Mouse (Mus musculus) stomach, postnatal 0 days (tissue): ENCODE data around the gene Arhgef3.

ENCODE experiments used
- CTCF ChIP-seq: IDR thresholded peaks from 2 replicates; pipeline ENCODE4 v1.5.1; 2016; ENCODE audit warnings: antibody characterized with exemption, low read depth, mild to moderate bottlenecking, moderate library complexity
- EP300 ChIP-seq: optimal IDR thresholded peaks from 2 replicates; pipeline ENCODE3; 2016; ENCODE audit warnings: antibody characterized with exemption

DNA sequence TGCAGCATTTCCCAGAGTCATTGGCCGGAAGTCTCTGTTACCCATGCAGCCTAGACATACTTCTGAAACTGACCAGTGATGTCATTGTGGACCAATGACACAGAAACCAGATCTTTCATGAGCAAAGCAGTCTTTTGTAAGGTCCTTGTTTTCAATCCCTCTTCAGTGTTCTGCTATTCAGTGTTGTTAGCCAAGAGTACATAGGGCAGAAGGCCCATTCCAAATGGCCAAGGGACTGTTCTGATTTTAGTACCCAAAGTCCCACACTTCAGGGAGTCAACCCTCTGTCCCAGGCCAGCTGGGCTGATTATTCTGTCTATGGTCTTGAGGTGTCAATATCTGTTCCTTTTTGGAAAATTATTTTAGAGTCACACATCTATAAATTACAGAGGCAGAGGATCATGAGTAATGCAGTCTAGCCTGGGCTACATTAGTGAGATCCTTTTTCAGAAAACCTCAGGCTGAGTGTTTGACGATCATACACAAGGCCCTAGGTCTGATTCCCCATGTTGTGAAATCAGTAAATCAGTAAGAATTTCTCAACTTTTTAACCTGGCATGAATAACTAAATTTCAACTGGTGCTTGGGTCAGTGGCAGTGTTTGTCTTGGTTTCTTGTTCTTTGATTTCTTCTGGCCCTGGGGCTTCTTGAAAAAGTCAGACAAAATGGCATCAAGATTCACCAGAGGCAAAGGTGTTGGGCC lies 97.2 kb downstream of the Arhgef3 start:
- TF ChIP-seq CTCF: no peak
- TF ChIP-seq EP300: no peak
